Mouse (Mus musculus): ENCODE measurements around the gene Mxd1.

- no peak for TF ChIP-seq HCFC1 (IDR thresholded peaks at IDR 0.05; ENCODE audit: borderline replicate concordance, insufficient read depth, low read length)
- no peak for TF ChIP-seq CHD2 (IDR thresholded peaks at IDR 0.05; ENCODE audit: low read depth, low read length)
Measured at GRCm38 (mm10) chr6:86658501-86658900, 10.5 kb downstream of the Mxd1 start.
